Mouse (Mus musculus) hindbrain, postnatal 0 days (tissue): ENCODE data around the gene Ankfn1. TPM values are rescaled to one million over a fixed set of nuclear protein-coding genes. Genes with fewer than 3 reads are reported as not detected.

Source experiments
- ATAC-seq: fragments of 200-750 bp; cut with Nextera tagmentation; 2 replicates; pipeline ENCODE4 v1.8.0; 2017; ENCODE audit warnings: mild to moderate bottlenecking, moderate TSS enrichment, moderate library complexity
- DNase-seq: peaks from one replicate; pipeline ENCODE4 v3.0.0-alpha.2; 2015; ENCODE audit warnings: low spot score
- H3K27ac ChIP-seq: fragments of 300-500 bp; sonication (generic); 2 replicates; pipeline ENCODE4 v1.5.1; 2014; ENCODE audit warnings: mild to moderate bottlenecking
- H3K27me3 ChIP-seq: fragments of 300-500 bp; sonication (generic); 2 replicates; pipeline ENCODE4 v1.6.1; 2014; ENCODE audit warnings: low read length, mixed read lengths; ENCODE audit not compliant: insufficient read depth
- H3K36me3 ChIP-seq: fragments of 300-500 bp; sonication (generic); 2 replicates; pipeline ENCODE4 v1.6.1; 2014; ENCODE audit warnings: low read length, mixed read lengths; ENCODE audit not compliant: insufficient read depth
- H3K4me1 ChIP-seq: fragments of 300-500 bp; sonication (generic); 2 replicates; pipeline ENCODE4 v1.6.1; 2014; ENCODE audit warnings: antibody characterized with exemption, low read length, mixed read lengths; ENCODE audit not compliant: insufficient read depth
- H3K4me2 ChIP-seq: fragments of 300-500 bp; sonication (generic); 2 replicates; pipeline ENCODE4 v1.6.1; 2014; ENCODE audit warnings: low read depth, mild to moderate bottlenecking, low read length, moderate library complexity, mixed read lengths
- H3K4me3 ChIP-seq: fragments of 300-500 bp; sonication (generic); 2 replicates; pipeline ENCODE4 v1.5.1; 2014; ENCODE audit warnings: low read length
- H3K9ac ChIP-seq: fragments of 300-500 bp; sonication (generic); replicated peaks from 2 replicates; pipeline ENCODE4 v1.6.1; 2014; ENCODE audit warnings: mild to moderate bottlenecking, low read length, moderate library complexity, mixed read lengths
- H3K9me3 ChIP-seq: fragments of 300-500 bp; sonication (generic); 2 replicates; pipeline ENCODE4 v1.6.1; 2016; ENCODE audit warnings: low read length, mixed read lengths
- CTCF ChIP-seq: IDR thresholded peaks from 2 replicates; pipeline ENCODE4 v1.5.1; 2016; ENCODE audit warnings: antibody characterized with exemption, control low read depth, low read depth
- WGBS: fragments of 180-500 bp; shearing (Covaris S2); extraction: QIAGEN DNeasy Blood & Tissue Kit; methylation state at CpG from one replicate; pipeline ENCODE4 v1.1.7; 2014; 5-methylcytosine and 5-hydroxymethylcytosine counted together
- polyA plus RNA-seq: library from polyadenylated mRNA; unstranded; fragments of >200 nt; fragmentation: Nextera tagmentation; extraction: Ambion mirVana; gene quantifications from 2 replicates; pipeline ENCODE4 v1.2.1, GENCODE M21; 2015
- total RNA-seq: library from RNA; depleted of rRNA; stranded (reverse); fragments of >200 nt; gene quantifications from 2 replicates; pipeline ENCODE4 v1.2.3, GENCODE M21; 2014

The Ankfn1 gene
- total and polyA plus RNA-seq, 2 experiments from 2014 or later = 3.0 to 17.6 TPM

DNA sequence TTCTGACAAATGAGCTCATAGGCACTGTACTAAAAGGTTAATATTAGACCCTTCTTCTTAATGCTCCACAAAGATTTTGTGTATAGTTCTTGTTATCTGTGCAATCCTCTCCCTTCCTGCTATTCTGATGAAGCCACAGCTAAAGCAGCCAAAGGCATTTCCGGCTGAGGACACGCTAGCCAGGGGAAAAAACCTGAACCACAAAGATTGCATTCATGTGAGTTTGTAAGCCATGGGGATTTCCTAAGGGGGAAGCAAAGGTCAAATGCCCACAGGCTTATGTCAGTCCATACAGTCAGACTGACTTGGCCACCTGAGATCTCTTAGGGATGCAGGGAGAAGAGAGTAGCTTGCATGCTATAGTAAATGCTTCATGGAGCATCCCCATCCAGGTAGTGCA, 146.1 kb downstream of the Ankfn1 start:
- WGBS = 87% methylated on average over 2 of the region's 2 CpGs
- no peak overlapping the region for H3K4me2 ChIP-seq
- H3K27ac ChIP-seq = no peak overlapping the region
- no peaks in the 10 kb centered on the region for H3K36me3 ChIP-seq
- H3K27me3 ChIP-seq = no peaks in the 10 kb centered on the region
- DNase-seq (no peak), ATAC-seq (no peak)
- no peak overlapping the region for H3K4me3 ChIP-seq
- no peaks in the 10 kb centered on the region for H3K9me3 ChIP-seq
- TF ChIP-seq CTCF = no peak
- H3K4me1 ChIP-seq = no peaks in the 10 kb centered on the region
- no peak overlapping the region for H3K9ac ChIP-seq

DNA sequence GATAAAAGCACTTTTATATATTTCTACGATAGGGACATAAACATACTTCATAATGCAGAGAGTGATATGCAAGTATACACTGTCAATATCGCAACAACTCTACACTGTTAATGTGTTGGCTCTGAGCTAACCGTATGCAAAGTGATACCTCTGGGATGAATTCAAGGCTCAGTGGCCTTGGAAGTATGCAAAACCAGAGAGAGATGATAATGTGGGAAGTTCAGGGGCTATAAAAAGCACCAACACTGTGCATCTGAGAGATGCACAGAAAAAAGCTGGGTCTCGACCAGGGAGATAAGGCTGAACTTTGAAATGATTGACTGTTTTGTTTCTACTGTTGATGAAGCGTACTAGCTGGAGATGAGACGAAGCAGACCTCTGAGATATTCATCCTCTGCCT, 148.9 kb downstream of the Ankfn1 start:
- no peak overlapping the region for H3K9ac ChIP-seq
- no peaks in the 10 kb centered on the region for H3K36me3 ChIP-seq
- H3K27ac ChIP-seq = no peak overlapping the region
- ATAC-seq = no peak
- no peaks in the 10 kb centered on the region for H3K9me3 ChIP-seq
- H3K4me3 ChIP-seq = no peak overlapping the region
- H3K4me2 ChIP-seq = no peak overlapping the region
- no peak for DNase-seq
- no peak for TF ChIP-seq CTCF
- H3K27me3 ChIP-seq = no peaks in the 10 kb centered on the region
- H3K4me1 ChIP-seq = no peaks in the 10 kb centered on the region
- WGBS = 87% methylated on average over 6 of the region's 6 CpGs

- no peak overlapping the region for H3K4me2 ChIP-seq
- no peak for TF ChIP-seq CTCF
- DNase-seq = no peak
- H3K4me1 ChIP-seq = no peaks in the 10 kb centered on the region
- no peak overlapping the region for H3K9ac ChIP-seq
- H3K9me3 ChIP-seq = no peaks in the 10 kb centered on the region
- H3K4me3 ChIP-seq = no peak overlapping the region
- H3K27ac ChIP-seq = no peak overlapping the region
- no peaks in the 10 kb centered on the region for H3K27me3 ChIP-seq
- ATAC-seq = no peak
- H3K36me3 ChIP-seq = no peaks in the 10 kb centered on the region
Measured at GRCm38 (mm10) chr11:89627232-89627631, 150.2 kb downstream of the Ankfn1 start.

GRCm38 (mm10) chr11:89623698-89624445, 153.6 kb downstream of the Ankfn1 start:
- Histone ChIP-seq H3K9ac (no peak overlapping the region), H3K4me2 (no peak overlapping the region), H3K4me3 (no peak overlapping the region), H3K4me1 (0 out of 2 replicates have a peak, but pooled peaks cover 3% of the 10 kb centered on the region), H3K27me3 (no peaks in the 10 kb centered on the region), H3K36me3 (no peaks in the 10 kb centered on the region), H3K27ac (no peak overlapping the region), H3K9me3 (no peaks in the 10 kb centered on the region)
- no peak for ATAC-seq
- 57% methylated on average over 13 of the region's 13 CpGs for WGBS
- no peak for TF ChIP-seq CTCF
- no peak for DNase-seq

GRCm38 (mm10) chr11:89619955-89620354, 157.5 kb downstream of the Ankfn1 start:
- ATAC-seq = no peak
- Histone ChIP-seq H3K27me3 (no peaks in the 10 kb centered on the region), H3K9ac (no peak overlapping the region), H3K27ac (no peak overlapping the region), H3K4me1 (0 out of 2 replicates have a peak, but pooled peaks cover 3% of the 10 kb centered on the region), H3K9me3 (no peaks in the 10 kb centered on the region), H3K4me2 (no peak overlapping the region), H3K36me3 (no peaks in the 10 kb centered on the region), H3K4me3 (no peak overlapping the region)
- TF ChIP-seq CTCF = no peak
- DNase-seq = peak; percentile 64

DNA sequence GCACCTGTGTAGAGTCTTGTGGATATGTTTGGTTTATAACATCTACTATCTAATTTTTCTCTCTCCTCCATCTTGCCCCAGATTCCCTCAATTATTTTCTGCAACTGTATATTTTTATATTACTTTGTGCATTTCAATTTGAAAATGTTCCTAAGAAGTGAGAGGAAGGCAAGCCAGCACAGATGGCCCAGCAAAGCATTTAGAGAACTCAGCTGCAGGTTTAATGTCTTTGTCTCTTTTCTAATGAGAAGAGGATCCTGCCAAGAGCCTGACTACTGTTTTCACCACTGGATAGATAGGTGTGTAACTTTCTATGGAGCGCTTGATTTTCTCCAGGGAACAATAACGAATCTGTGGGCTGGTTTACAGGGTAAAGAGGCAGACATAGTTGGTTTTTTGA, 161.6 kb downstream of the Ankfn1 start:
- Histone ChIP-seq H3K9me3 (no peaks in the 10 kb centered on the region), H3K36me3 (no peaks in the 10 kb centered on the region), H3K27me3 (no peaks in the 10 kb centered on the region), H3K4me1 (0 out of 2 replicates have a peak, but pooled peaks cover 3% of the 10 kb centered on the region), H3K4me3 (no peak overlapping the region), H3K27ac (no peak overlapping the region), H3K4me2 (no peak overlapping the region), H3K9ac (no peak overlapping the region)
- no peak for TF ChIP-seq CTCF
- WGBS = 75% methylated on average over 2 of the region's 2 CpGs
- DNase-seq (no peak), ATAC-seq (no peak)

DNA sequence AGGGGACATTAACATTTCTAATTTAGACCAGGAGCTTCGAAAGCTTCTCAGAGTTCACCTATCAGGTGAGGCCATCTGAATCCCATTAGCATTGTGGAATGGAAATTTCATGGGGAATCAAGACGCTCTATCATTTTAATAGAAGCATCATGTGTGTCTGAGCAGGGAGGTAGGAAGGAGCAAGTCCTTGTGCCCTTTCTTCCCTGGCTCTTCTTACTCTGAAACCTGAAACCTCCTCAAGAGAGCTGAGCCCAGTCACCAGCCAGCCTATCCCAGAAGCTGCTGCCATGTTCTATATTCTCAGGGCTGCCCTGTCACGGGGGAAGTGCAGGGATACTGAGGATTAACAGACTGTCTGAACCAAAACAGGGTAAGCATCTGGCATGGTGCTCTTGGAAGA, 165.9 kb downstream of the Ankfn1 start:
- H3K4me3 ChIP-seq = no peak overlapping the region
- H3K27ac ChIP-seq = no peak overlapping the region
- no peaks in the 10 kb centered on the region for H3K4me1 ChIP-seq
- H3K4me2 ChIP-seq = no peak overlapping the region
- no peaks in the 10 kb centered on the region for H3K36me3 ChIP-seq
- ATAC-seq (no peak), DNase-seq (no peak)
- TF ChIP-seq CTCF = no peak
- WGBS = 80% methylated on average over 3 of the region's 3 CpGs
- no peak overlapping the region for H3K9ac ChIP-seq
- H3K27me3 ChIP-seq = no peaks in the 10 kb centered on the region
- H3K9me3 ChIP-seq = no peaks in the 10 kb centered on the region
